Mouse (Mus musculus) bone marrow, adult 2 months (tissue): ENCODE measurements around the gene Lmbrd1.
"Not testable (repeated sequence)": the region's sequence is repeated elsewhere in the genome, so short reads cannot be mapped to it uniquely, and the experiment has no call there.

Experiments
- CTCF ChIP-seq: fragments of 200-500 bp; IDR thresholded peaks from 2 replicates; pipeline ENCODE4 v1.5.1; 2011; ENCODE audit warnings: low read length, control low read depth; ENCODE audit not compliant: control insufficient read depth, insufficient read depth
- POLR2A ChIP-seq: fragments of 200-500 bp; IDR thresholded peaks from 2 replicates; pipeline ENCODE4 v1.6.1; 2011; ENCODE audit warnings: low read depth, mild to moderate bottlenecking, control low read depth, low read length, borderline replicate concordance; ENCODE audit not compliant: control insufficient read depth

- not testable (repeated sequence) for TF ChIP-seq POLR2A, CTCF
Measured at GRCm38 (mm10) chr1:24660662-24661061, 17.8 kb upstream of the Lmbrd1 start.
